Mouse (Mus musculus): ENCODE measurements around the gene Bub3.

The Bub3 gene

GRCm38 (mm10) chr7:131559986-131560696, at the start of gene Bub3:
TSS of gene Bub3 (plus strand) at chr7:131560222.
- peak; percentile 93 for DNase-seq (ENCODE audit: extremely low read depth, low read depth)

GRCm38 (mm10) chr7:131539979-131540378, 20.0 kb upstream of the Bub3 start:
- DNase-seq (ENCODE audit: extremely low read depth, low read depth), result no peak

DNA sequence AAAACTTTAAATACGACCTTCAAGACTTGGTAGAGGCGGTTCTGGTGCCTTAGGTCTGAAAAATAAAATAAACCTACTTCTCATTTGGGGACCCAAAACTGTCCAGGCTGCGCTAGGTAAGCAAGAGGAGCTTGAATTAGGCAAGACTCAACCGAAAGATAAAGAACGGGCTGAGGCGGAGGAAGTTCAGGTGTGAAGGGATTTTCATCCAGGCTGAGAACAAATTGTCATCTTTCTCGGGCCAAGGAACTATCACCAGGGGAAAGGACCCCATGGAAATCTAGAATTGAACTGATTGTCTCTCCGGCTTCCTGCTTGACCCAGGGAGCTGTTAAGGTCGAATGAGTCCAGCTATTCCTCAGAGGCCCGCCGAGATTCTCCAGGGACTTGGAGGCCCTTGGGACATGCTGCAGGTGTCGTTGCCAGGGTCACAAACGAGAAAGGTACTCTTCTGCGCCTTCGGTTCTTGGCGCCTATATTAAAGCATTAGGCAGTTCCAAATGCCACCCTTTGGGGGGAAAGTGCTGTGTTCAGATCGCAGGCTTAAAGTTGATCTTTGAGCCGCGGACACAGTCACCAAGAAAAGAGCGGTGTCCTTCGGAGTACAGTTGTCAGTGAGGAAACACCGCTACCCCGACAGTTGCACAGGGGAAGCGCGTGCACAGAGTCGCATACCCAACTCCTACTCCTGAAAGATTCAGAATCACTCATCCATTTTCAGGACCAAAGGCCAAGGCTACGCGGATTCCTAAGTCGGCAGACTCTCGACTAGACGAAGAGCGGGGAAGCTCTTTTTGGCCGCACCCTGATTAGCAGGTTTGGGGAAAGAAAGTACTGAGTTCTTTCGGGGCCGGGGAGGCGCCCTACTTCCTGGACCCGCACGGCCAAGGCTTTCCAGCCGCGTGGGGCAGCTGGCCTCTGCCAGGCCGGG, 18.6 kb upstream of the Bub3 start:
- no peak for DNase-seq (ENCODE audit: extremely low read depth, low read depth)

DNA sequence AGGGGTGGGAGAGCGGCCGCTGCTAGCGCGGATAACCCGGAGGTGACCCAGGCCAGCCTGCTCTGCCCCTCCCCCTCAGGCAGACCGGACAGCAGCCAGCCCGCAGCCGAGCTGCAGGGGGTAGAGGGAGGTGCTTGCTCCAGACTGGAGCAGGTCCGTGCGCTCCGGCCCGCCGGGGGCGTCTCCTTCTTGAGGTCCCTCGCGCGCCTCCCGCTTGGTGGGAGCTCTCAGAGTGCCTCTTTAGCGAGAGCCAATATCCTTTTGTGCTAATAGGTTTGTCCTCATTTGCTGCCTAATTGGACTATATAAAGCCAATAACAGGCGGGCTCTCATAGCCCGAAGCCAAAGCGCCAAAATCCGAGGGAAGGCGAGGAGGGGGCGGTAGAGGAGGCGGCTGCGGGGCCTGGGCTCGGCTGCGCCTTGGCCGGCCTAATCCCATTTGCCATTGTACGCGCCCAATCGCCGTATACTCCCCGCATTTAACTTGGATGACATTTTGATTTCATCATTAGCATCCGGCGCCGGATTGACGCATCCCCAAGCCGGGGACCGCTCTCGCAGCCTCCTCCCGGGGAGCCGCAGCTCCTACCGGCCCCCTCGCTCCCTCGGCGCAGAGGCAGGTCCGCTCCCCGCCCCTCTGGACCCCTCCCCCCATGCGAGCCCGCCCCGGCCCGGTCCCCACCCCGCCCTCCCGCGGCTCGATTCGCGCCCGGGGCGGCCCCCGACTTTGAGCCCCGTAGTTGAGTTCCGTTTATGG, 17.7 kb upstream of the Bub3 start, which contains the start of gene Hmx3:
Gene Hmx3 (plus strand): TSS at position 753 of the 757 bp plus-strand sequence.
- DNase-seq (ENCODE audit: extremely low read depth, low read depth), result no peak

- DNase-seq (ENCODE audit: extremely low read depth, low read depth), result no peak
These were observed 17.0 kb upstream of the Bub3 start for GRCm38 (mm10) chr7:131542872-131543622.

- DNase-seq (ENCODE audit: extremely low read depth, low read depth), result no peak
These were observed 16.2 kb upstream of the Bub3 start for GRCm38 (mm10) chr7:131543623-131544481.

DNA sequence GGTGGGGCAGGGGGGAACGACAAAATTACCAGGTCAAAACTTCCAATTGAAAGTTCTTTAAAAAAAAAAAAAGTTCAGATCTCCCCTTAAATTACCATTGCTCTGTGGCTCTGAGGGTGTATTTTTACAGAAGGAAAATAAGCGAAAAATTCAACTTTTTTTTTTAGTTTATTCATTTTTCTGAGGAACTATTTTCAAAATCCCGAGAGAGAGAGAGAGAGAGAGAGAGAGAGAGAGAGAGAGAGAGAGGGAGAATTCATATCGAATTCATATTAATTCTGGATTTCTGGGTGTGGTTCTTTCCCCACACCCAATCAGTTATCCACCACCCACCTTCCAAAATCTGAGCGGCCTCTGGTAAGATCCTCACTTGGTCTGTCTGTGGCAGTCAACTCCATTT, 15.2 kb upstream of the Bub3 start:
- no peak for DNase-seq (ENCODE audit: extremely low read depth, low read depth)

- DNase-seq (ENCODE audit: extremely low read depth, low read depth), result no peak
These were observed 14.2 kb upstream of the Bub3 start for GRCm38 (mm10) chr7:131545701-131546385.

GRCm38 (mm10) chr7:131546423-131546822, 13.6 kb upstream of the Bub3 start:
- no peak for DNase-seq (ENCODE audit: extremely low read depth, low read depth)

GRCm38 (mm10) chr7:131547481-131547880, 12.5 kb upstream of the Bub3 start:
- DNase-seq (ENCODE audit: extremely low read depth, low read depth), result no peak

GRCm38 (mm10) chr7:131548473-131548872, 11.5 kb upstream of the Bub3 start, which contains the start of gene Hmx2:
TSS of gene Hmx2 (plus strand) at chr7:131548773.
- DNase-seq (ENCODE audit: extremely low read depth, low read depth), result no peak

DNA sequence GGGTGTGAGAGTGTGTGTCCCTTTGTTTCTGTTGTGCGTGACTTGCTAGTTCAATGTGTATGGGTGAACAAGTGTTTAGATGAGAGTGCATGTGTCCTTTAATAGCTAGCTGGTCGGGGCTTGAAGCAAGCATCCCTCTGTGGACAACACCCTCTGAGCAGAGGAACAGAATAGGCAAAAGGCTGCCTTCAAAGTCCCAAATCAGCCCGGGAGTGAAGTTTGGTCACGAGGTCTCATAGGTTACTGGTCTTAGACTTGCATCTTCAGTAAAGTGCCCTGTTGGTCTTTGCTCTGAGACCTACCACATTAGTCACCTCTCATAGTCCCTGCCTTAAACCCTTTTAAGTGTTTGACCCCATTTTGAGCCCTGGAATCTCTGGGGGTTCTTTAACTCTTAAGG, 8.6 kb upstream of the Bub3 start:
- DNase-seq (ENCODE audit: extremely low read depth, low read depth), result no peak

GRCm38 (mm10) chr7:131551931-131552741, 7.9 kb upstream of the Bub3 start:
- no peak for DNase-seq (ENCODE audit: extremely low read depth, low read depth)

DNA sequence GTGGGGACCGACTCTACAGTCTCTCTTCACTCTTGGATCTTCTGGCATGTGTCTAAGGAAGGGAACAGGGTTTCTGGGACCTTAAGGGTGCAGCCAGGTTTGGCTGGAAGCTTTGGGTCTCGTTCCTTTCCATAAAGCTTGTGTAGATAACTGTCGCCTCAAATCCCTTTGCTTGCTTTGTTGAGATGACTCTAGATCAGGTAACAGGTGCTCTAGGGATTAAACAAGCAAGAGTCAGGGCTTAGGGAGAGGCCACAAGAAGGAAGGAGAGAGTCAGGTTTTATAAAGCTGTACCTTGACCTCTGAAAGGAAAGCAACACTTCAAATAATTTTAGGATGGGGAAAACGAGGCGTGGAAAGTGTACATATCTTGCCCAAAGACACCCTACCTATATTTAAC, 7.2 kb upstream of the Bub3 start:
- no peak for DNase-seq (ENCODE audit: extremely low read depth, low read depth)

- DNase-seq (ENCODE audit: extremely low read depth, low read depth), result peak; percentile 57
These were observed 6.2 kb upstream of the Bub3 start for GRCm38 (mm10) chr7:131553771-131554175.

- DNase-seq (ENCODE audit: extremely low read depth, low read depth), result no peak
These were observed 5.5 kb upstream of the Bub3 start for GRCm38 (mm10) chr7:131554341-131555180.

DNA sequence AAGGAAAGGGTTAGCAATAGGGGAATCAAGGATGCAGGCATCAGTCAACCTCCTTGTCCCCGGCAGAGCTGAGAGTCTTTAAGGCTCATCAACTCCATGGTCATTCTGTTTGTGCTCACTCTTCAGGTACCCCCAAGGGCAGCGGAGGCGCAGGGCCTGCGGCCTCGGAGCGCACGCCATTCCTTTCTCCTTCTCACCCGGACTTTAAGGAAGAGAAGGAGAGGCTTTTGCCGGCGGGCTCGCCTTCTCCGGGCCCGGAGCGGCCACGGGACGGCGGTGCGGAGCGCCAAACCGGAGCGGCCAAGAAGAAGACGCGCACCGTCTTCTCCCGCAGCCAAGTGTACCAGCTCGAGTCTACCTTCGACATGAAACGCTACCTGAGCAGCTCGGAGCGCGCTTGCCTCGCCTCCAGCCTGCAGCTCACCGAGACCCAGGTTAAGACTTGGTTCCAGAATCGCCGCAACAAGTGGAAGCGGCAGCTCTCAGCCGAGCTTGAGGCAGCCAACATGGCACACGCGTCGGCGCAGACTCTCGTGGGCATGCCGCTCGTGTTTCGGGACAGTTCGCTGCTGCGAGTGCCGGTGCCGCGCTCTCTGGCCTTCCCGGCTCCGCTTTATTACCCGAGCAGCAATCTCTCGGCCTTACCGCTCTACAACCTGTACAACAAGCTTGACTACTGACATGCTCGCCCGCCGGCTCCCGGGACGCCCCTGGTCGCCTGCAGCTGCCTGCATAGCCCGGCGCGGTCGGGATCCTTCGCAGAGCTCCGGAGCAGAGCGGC, 4.5 kb upstream of the Bub3 start:
- DNase-seq (ENCODE audit: extremely low read depth, low read depth), result no peak

Measured in MEL-GATA-1-ER (cell line).